Mouse (Mus musculus) ES-E14 (cell line): ENCODE measurements at regions not wholly inside any gene's neighbourhood (a gene's known extent, or its start where the extent isn't known, plus 50 kb on each side); places are given as distances from the start of the nearest gene placed in this dataset.

Experiments used
- CHD2 ChIP-seq: IDR thresholded peaks from 2 replicates; pipeline ENCODE4 v1.6.1; 2014; ENCODE audit warnings: mild to moderate bottlenecking, low read depth, low read length, inconsistent platforms
- HCFC1 ChIP-seq: IDR thresholded peaks from 2 replicates; pipeline ENCODE4 v1.6.1; 2012; ENCODE audit warnings: low read length, inconsistent platforms, borderline replicate concordance; ENCODE audit not compliant: insufficient read depth

GRCm38 (mm10) chr4:105575550-105575949, 214.1 kb upstream of the Gm12728 start:
- no peak for TF ChIP-seq CHD2
- no peak for TF ChIP-seq HCFC1
